Mouse (Mus musculus) right cerebral cortex, postnatal 25 days (tissue): ENCODE data around the gene Cenph.
A peak's percentile ranks its signal among the peaks of the same experiment; 100 is the strongest.
"Not testable (repeated sequence)": the region's sequence is repeated elsewhere in the genome, so short reads cannot be mapped to it uniquely, and the experiment has no call there.

Experiments used
- DNase-seq: peaks from one replicate; pipeline ENCODE4 v3.0.0; 2022

Cenph gene

DNA sequence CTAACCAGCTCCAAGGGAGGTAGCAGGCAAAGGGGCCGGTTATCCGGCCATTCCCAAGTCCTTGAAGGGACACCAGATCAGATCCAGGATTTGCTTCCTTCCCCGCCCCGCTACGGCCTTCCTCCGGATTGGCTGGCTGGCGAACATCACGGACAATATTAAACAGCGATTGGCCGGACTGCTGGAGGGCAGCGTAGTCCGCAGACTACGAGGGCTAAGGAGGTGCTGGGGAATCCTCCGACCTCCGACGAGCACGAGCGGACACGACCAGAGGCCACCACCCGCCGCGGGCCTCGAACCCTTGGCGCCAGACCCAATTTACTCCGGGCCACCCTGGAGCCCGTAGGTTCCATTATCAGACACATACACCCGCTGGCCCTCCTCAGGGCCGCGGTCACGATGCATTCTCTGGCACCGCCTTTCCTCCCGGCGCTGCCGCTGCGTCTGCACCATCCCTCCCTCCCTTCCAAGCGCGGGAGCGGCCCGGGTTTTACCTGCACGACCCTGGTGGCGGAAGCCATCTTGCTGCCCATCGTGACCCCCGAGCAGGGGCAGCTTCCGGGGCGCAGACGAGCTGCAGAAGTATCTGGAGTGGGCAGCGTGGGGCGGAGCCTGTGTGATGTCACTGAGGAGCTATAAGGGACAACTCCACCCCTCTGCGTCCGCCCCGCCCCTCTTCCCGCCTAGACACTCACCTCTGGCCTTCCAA lies 31.5 kb downstream of the Cenph start, which contains the start of gene Mrps36:
Gene Mrps36 (minus strand): TSS at position 624 of the 709 bp plus-strand sequence.
- DNase-seq = peak; percentile 90

DNA sequence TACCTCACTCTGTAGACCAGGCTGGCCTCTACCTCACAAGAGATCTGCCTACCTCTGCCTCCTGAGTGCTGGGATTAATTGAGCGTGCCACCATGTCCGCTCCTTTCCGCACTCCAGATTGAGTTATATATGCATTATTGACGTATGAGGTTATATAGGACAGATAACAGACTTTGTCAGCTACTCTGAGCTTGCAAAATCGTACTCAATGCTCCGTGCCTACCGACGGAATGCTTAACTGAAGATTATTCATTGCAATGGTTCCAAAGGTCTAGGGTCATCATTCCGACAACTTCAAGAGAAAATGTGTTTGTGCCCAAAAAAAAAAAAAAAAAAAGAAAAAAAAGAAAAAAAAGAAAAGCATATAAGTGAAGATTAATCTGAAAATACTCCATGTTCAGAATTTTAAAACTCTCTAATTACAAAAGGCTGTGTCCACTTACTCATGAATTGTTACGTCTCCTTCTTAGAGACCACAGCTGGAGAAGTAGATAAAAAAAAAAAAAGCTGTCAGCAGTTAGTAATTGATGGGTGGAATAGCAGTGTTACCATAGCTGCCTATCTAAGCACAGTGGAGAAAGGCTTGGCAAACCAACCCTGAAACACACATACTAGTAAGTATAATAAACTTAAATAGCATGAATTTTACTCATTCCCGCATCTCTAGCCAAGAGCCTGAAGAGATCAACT lies 32.2 kb downstream of the Cenph start:
- no peak for DNase-seq

DNA sequence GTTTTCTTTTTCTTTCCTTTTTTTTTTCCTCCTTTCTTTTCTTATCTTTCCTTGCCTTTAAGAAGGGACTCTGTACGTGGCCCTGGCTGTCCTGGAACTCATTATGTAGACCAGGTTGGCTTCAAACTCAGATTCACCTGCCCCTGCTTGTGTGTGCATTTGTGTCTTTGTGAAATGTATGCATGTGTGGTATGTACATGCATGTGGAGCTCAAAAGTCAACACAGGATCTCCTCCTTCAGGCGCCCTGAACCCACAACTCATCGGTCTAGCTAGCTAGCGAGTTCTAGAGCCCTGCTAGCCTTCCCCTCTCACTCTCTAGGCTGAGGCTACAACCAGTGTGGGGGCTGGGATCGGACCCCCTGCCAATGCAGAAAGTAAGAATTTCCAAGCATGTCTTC lies 32.9 kb downstream of the Cenph start:
- DNase-seq = no peak

DNA sequence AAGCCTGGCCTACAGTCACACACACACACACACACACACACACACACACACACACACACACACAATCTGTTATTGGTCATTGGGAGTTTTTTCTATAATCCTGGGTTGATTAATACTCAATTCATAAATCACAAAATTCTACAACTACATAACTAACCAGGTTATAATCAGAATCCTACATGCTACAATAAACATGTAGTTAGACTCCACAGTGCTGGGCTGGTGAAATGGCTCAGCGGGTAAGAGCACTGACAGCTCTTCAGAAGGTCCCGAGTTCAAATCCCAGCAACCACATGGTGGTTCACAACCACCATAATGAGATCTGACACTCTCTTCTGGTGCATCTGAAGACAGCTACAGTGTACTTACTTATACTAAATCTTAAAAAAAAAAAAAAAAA lies 42.9 kb downstream of the Cenph start:
- no peak for DNase-seq

DNA sequence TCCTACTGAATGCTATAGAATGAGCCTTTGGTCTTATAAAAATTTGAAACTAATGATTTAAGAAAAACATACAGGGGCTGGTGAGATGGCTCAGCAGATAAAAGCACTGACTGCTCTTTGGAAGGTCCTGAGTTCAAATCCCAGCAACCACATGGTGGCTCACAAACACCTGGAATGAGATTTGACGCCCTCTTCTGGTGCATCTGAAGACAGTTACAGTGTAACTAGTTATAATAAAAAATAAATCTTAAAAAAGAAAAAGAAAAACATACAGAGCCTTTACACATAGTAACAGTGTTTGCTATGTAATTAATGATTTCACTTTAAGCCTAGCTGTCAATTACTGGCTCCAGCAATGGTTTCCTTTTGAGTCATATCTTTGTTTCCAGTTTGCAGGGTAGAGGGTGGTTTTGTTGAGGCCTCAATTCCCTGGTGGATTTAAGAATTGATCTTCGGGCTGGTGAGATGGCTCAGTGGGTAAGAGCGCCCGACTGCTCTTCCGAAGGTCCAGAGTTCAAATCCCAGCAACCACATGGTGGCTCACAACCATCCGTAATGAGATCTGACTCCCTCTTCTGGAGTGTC lies 44.1 kb downstream of the Cenph start:
- DNase-seq = not testable (repeated sequence)

DNA sequence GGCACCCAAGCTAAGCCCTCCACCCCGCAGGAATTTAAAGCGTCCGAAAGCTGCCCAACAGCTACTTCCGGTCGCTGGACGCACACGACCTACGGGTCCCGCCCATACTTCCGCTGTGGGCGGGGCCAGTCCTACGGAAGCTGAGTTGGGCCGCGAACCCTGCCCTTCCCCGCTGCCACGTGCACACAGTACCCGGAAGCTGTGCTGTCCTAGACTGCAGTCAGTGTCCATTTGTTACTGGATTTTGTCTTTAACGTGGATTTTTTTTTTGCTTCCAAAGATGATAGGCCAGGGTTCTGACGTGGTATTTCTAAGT lies 44.9 kb downstream of the Cenph start, which contains the start of gene Cdk7:
Gene Cdk7 (minus strand): TSS at position 79 of the 316 bp plus-strand sequence.
- DNase-seq = peak; percentile 92

DNA sequence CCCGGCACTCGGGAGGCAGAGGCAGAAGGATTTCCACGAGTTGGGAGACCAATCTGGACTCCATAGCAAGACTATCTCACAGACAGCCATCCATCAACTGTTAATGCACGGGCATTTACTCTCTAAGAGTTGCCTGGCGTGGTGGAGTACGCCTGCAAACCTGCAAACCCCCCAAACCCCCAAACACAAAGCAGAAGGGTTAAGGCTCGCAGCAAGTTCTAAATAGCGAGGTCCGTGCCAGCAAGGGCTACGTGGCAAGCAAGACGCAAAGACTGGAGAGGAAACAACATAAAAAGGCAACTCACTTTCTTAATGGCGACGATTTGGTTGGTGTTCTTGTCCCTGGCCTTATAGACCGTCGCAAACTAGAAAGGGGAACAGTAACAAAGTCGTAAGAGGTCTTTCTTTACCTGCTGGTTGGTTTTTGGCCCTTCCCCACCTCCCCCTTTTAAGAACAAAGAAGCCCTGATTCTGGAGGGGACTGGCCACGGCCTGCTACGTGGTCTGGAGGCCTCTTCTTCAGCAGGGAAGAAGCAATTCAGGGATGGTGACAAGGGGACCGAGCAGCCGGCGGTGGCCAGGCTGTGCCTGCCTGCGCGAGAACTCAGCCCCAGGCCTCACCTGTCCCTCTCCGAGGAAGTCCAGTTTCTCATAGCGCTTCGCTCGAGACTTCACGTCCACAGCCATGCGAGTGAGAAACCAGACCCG lies 45.4 kb downstream of the Cenph start:
- no peak for DNase-seq

DNA sequence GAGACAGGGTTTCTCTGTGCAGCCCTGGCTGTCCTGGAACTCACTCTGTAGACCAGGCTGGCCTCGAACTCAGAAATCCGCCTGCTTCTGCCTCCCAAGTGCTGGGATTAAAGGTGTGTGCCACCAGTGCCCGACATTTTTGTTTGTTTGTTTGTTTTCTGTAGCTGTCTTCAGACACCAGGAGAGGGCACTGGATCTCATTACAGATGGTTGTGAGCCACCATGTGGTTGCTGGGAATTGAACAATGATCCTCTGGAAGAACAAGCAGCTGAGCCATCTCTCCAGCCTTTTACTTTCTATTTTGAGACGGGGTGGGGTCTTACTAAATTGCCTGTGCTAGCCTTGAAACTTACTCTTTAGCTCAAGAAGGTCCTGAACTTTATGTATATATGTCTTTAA lies 47.2 kb downstream of the Cenph start:
- not testable (repeated sequence) for DNase-seq

DNA sequence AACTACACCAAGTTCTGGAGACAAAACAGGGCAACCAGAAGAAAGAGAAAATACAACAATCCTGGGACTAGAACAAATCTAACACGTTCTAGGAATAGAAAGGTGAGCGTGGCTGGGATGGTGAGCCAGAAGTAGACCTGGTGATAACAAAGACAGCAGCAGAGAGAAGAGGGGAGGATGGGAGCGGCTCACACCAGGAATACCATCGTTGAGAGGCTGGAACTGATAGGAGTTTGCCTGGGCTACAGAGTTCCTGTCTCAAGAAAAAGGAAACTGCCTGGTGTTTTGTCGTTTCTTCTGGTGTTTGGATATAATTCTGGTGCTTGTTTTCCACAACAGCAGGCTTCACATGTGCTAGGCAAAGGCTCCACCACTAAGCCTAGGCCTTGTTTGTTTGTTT lies 47.6 kb downstream of the Cenph start:
- no peak for DNase-seq

DNA sequence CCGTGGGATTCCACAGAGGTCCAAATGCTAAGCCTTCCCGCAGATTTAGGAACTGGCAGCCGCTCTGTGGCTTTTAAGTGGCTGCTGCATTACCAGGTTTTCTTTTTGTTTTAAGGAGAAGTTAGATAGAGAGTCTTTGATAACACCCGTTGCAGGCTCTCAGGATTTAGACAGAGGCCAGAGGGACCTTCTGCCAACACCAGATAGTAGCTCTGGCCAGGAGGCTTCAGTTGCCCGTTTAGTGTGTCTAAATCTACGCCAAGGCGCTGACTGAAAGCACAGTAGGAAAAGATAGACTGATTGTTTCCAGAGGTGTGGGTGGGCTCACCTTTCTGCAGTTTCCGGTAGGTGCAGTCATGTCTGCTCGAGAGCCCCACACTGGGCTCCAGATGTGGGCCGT lies 50.5 kb downstream of the Cenph start:
- no peak for DNase-seq

DNA sequence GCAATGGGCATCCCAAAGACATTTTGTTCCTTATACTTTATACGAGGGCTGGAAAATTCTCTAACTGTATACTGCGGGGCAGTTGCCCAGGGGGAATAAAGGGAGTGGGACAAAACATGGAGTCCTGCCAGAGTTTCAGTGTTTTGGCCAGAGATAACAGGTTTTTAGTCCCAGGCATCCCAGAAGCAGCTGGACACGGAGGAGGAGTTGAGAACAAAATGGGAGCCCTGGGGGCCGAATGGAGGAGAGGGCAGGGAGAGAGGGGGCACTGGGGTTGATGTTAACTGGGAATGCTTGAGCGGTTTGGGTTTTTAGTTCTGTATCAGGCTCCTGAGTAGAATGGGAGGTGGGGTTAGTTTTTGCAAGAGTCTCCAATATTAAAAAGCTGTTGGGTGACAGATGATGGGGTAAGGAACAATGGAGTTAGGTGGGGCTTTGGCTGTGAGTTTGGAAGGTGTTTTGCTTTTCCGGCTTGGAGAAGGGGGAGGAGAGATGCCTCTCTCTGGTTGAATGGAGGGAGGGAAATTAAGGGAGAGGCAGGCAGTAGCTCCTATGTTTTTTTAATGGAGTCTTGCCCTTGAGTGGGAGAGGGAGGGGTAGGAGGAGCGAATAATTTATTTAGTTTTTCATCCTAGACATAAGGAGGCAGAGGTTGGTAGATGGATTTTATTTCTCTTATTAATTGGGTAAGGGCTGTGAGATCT lies 51.5 kb downstream of the Cenph start:
- no peak for DNase-seq

DNA sequence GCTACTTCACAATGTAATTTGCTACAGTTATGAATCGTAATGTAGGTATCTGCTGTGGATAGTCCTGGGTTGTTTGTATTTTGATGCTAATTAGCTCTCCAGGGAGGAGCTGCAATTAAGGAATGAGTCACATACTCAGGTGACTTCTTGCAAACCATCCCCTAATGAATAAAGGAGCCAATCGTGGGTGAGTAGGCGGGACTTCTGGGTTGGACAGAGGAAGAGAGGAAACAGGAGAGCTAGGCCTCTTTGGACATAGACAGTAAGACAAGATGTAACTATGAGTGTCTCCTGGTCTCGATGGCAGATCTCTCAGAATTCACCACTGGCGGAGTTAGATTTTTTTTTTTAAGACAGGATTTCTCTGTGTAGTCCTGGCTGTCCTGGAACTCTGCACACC lies 54.0 kb downstream of the Cenph start:
- DNase-seq = no peak

DNA sequence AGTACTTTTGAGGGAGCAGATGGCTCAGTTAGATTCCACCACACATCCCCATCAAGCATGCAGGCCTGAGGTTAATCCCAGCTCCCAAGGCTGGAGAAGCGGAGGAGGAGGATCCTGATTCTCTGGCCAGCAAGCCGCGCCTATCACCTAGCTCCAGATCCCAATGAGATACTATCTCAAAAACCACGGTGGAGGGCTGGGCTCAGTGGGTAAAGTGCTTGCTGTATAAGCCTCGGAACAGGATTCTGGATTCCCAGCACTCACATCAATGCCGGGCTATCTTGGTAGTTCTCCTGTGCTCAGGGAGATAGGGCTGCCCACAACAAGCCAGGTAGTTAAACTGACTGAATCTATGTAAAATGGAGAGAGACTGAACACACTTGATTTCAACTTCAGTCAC lies 60.2 kb downstream of the Cenph start:
- no peak for DNase-seq
